Mouse (Mus musculus): ENCODE results near the gene Stox2. TPM values are rescaled to one million over a fixed set of nuclear protein-coding genes. Genes with fewer than 3 reads are reported as not detected.

The Stox2 gene
- polyA plus RNA-seq, 1 experiment from 2014 or later: 34.3 TPM

- Histone ChIP-seq H3K27me3 (ENCODE audit: control insufficient read depth, insufficient read depth, low read length) (no peaks in the 10 kb centered on the region), H3K27ac (ENCODE audit: low read depth, low read length) (peak overlapping the region; percentile 88), H3K4me2 (peak overlapping the region; percentile 58), H3K4me1 (ENCODE audit: control insufficient read depth, insufficient read depth, low read length) (peaks cover 45% of the 10 kb centered on the region), H3K36me3 (ENCODE audit: control insufficient read depth, insufficient read depth, low read length) (no peaks in the 10 kb centered on the region), H3K4me3 (ENCODE audit: low read depth, low read length) (peak overlapping the region; percentile 32; the same call in 1 of the 2 replicates), H3K9ac (ENCODE audit: low read length) (peak overlapping the region; percentile 67), H3K9me3 (ENCODE audit: control insufficient read depth, low read length) (no peaks in the 10 kb centered on the region)
- DNase-seq (ENCODE audit: low spot score, missing footprints) (peak; percentile 92), ATAC-seq (ENCODE audit: low FRiP score) (no peak)
- WGBS: 31% methylated on average over 4 of the region's 4 CpGs
Measured at GRCm38 (mm10) chr8:47240871-47241270, 205.3 kb downstream of the Stox2 start.

GRCm38 (mm10) chr8:47240266-47240665 is 205.9 kb downstream of the Stox2 start:
- peaks cover 45% of the 10 kb centered on the region for H3K4me1 ChIP-seq (ENCODE audit: control insufficient read depth, insufficient read depth, low read length)
- H3K27ac ChIP-seq (ENCODE audit: low read depth, low read length): peak overlapping the region; percentile 40

GRCm38 (mm10) chr8:47232081-47232480 is 214.1 kb downstream of the Stox2 start:
- H3K27me3 ChIP-seq (ENCODE audit: control insufficient read depth, insufficient read depth, low read length): no peaks in the 10 kb centered on the region
- H3K4me3 ChIP-seq (ENCODE audit: low read depth, low read length): no peak overlapping the region
- H3K9me3 ChIP-seq (ENCODE audit: control insufficient read depth, low read length): no peaks in the 10 kb centered on the region
- H3K36me3 ChIP-seq (ENCODE audit: control insufficient read depth, insufficient read depth, low read length): no peaks in the 10 kb centered on the region
- H3K9ac ChIP-seq (ENCODE audit: low read length): no peak overlapping the region
- H3K27ac ChIP-seq (ENCODE audit: low read depth, low read length): no peak overlapping the region
- ATAC-seq (ENCODE audit: low FRiP score): no peak
- WGBS: 68% methylated on average over 3 of the region's 3 CpGs
- peaks cover 9% of the 10 kb centered on the region for H3K4me1 ChIP-seq (ENCODE audit: control insufficient read depth, insufficient read depth, low read length)
- no peak overlapping the region for H3K4me2 ChIP-seq
- DNase-seq (ENCODE audit: low spot score, missing footprints): no peak

More at GRCm38 (mm10) chr8:47240266-47240665, 205.9 kb downstream of the Stox2 start:
- H3K9me3 ChIP-seq (ENCODE audit: control insufficient read depth, low read length): no peaks in the 10 kb centered on the region
- H3K36me3 ChIP-seq (ENCODE audit: control insufficient read depth, insufficient read depth, low read length): no peaks in the 10 kb centered on the region
- peak overlapping the region; percentile 58; the same call in 1 of the 2 replicates for H3K4me2 ChIP-seq
- WGBS: 17% methylated on average over 7 of the region's 7 CpGs
- no peak overlapping the region for H3K4me3 ChIP-seq (ENCODE audit: low read depth, low read length)
- no peaks in the 10 kb centered on the region for H3K27me3 ChIP-seq (ENCODE audit: control insufficient read depth, insufficient read depth, low read length)
- peak; percentile 90 for DNase-seq (ENCODE audit: low spot score, missing footprints)
- peak overlapping the region; percentile 7; the same call in 1 of the 2 replicates for H3K9ac ChIP-seq (ENCODE audit: low read length)
- peak; percentile 14; the same call in 1 of the 2 replicates for ATAC-seq (ENCODE audit: low FRiP score)

GRCm38 (mm10) chr8:47230057-47230456 is 216.1 kb downstream of the Stox2 start:
- no peak overlapping the region for H3K4me2 ChIP-seq
- 93% methylated on average over 5 of the region's 5 CpGs for WGBS
- H3K9me3 ChIP-seq (ENCODE audit: control insufficient read depth, low read length): no peaks in the 10 kb centered on the region
- no peak overlapping the region for H3K4me3 ChIP-seq (ENCODE audit: low read depth, low read length)
- ATAC-seq (ENCODE audit: low FRiP score): no peak
- no peaks in the 10 kb centered on the region for H3K27me3 ChIP-seq (ENCODE audit: control insufficient read depth, insufficient read depth, low read length)
- DNase-seq (ENCODE audit: low spot score, missing footprints): no peak
- no peak overlapping the region for H3K27ac ChIP-seq (ENCODE audit: low read depth, low read length)
- H3K4me1 ChIP-seq (ENCODE audit: control insufficient read depth, insufficient read depth, low read length): peaks cover 9% of the 10 kb centered on the region
- H3K36me3 ChIP-seq (ENCODE audit: control insufficient read depth, insufficient read depth, low read length): no peaks in the 10 kb centered on the region
- no peak overlapping the region for H3K9ac ChIP-seq (ENCODE audit: low read length)

GRCm38 (mm10) chr8:47221851-47222250 is 224.3 kb downstream of the Stox2 start:
- no peaks in the 10 kb centered on the region for H3K9me3 ChIP-seq (ENCODE audit: control insufficient read depth, low read length)
- no peaks in the 10 kb centered on the region for H3K36me3 ChIP-seq (ENCODE audit: control insufficient read depth, insufficient read depth, low read length)
- H3K9ac ChIP-seq (ENCODE audit: low read length): no peak overlapping the region
- H3K4me3 ChIP-seq (ENCODE audit: low read depth, low read length): no peak overlapping the region
- H3K27me3 ChIP-seq (ENCODE audit: control insufficient read depth, insufficient read depth, low read length): no peaks in the 10 kb centered on the region
- peaks cover 39% of the 10 kb centered on the region for H3K4me1 ChIP-seq (ENCODE audit: control insufficient read depth, insufficient read depth, low read length)
- DNase-seq (ENCODE audit: low spot score, missing footprints) (no peak), ATAC-seq (ENCODE audit: low FRiP score) (no peak)
- H3K4me2 ChIP-seq: no peak overlapping the region
- WGBS: 51% methylated on average over 5 of the region's 5 CpGs
- no peak overlapping the region for H3K27ac ChIP-seq (ENCODE audit: low read depth, low read length)

- Histone ChIP-seq H3K27me3 (ENCODE audit: control insufficient read depth, insufficient read depth, low read length) (no peaks in the 10 kb centered on the region), H3K4me1 (ENCODE audit: control insufficient read depth, insufficient read depth, low read length) (peaks cover 39% of the 10 kb centered on the region), H3K9me3 (ENCODE audit: control insufficient read depth, low read length) (no peaks in the 10 kb centered on the region), H3K4me2 (no peak overlapping the region), H3K36me3 (ENCODE audit: control insufficient read depth, insufficient read depth, low read length) (no peaks in the 10 kb centered on the region), H3K4me3 (ENCODE audit: low read depth, low read length) (no peak overlapping the region), H3K27ac (ENCODE audit: low read depth, low read length) (0 out of 2 replicates have a peak overlapping the region, but pooled peaks have one; percentile 9), H3K9ac (ENCODE audit: low read length) (no peak overlapping the region)
- WGBS: 66% methylated on average over 10 of the region's 10 CpGs
- no peak for ATAC-seq (ENCODE audit: low FRiP score)
- DNase-seq (ENCODE audit: low spot score, missing footprints): no peak
Measured at GRCm38 (mm10) chr8:47221191-47221590, 225.0 kb downstream of the Stox2 start.

GRCm38 (mm10) chr8:47220390-47220789 is 225.8 kb downstream of the Stox2 start:
- Histone ChIP-seq H3K4me1 (ENCODE audit: control insufficient read depth, insufficient read depth, low read length) (peaks cover 39% of the 10 kb centered on the region), H3K4me3 (ENCODE audit: low read depth, low read length) (no peak overlapping the region), H3K9me3 (ENCODE audit: control insufficient read depth, low read length) (no peaks in the 10 kb centered on the region), H3K4me2 (no peak overlapping the region), H3K36me3 (ENCODE audit: control insufficient read depth, insufficient read depth, low read length) (no peaks in the 10 kb centered on the region), H3K27me3 (ENCODE audit: control insufficient read depth, insufficient read depth, low read length) (no peaks in the 10 kb centered on the region), H3K27ac (ENCODE audit: low read depth, low read length) (no peak overlapping the region), H3K9ac (ENCODE audit: low read length) (no peak overlapping the region)
- ATAC-seq (ENCODE audit: low FRiP score) (0 out of 2 replicates have a peak, but pooled peaks have one; percentile 21), DNase-seq (ENCODE audit: low spot score, missing footprints) (no peak)
- 23% methylated on average over 5 of the region's 5 CpGs for WGBS

GRCm38 (mm10) chr8:47218536-47218935 is 227.6 kb downstream of the Stox2 start:
- peak overlapping the region; percentile 0; the same call in 1 of the 2 replicates for H3K9ac ChIP-seq (ENCODE audit: low read length)
- no peaks in the 10 kb centered on the region for H3K27me3 ChIP-seq (ENCODE audit: control insufficient read depth, insufficient read depth, low read length)
- no peak for DNase-seq (ENCODE audit: low spot score, missing footprints)
- WGBS: 18% methylated on average over 6 of the region's 6 CpGs
- no peak overlapping the region; the same call in 1 of the 2 replicates for H3K4me2 ChIP-seq
- peak; percentile 58 for ATAC-seq (ENCODE audit: low FRiP score)
- peaks cover 39% of the 10 kb centered on the region for H3K4me1 ChIP-seq (ENCODE audit: control insufficient read depth, insufficient read depth, low read length)
- no peak overlapping the region for H3K4me3 ChIP-seq (ENCODE audit: low read depth, low read length)
- H3K27ac ChIP-seq (ENCODE audit: low read depth, low read length): 0 out of 2 replicates have a peak overlapping the region, but pooled peaks have one; percentile 2
- no peaks in the 10 kb centered on the region for H3K36me3 ChIP-seq (ENCODE audit: control insufficient read depth, insufficient read depth, low read length)
- no peaks in the 10 kb centered on the region for H3K9me3 ChIP-seq (ENCODE audit: control insufficient read depth, low read length)

- peaks cover 39% of the 10 kb centered on the region for H3K4me1 ChIP-seq (ENCODE audit: control insufficient read depth, insufficient read depth, low read length)
- H3K9me3 ChIP-seq (ENCODE audit: control insufficient read depth, low read length): no peaks in the 10 kb centered on the region
- H3K27ac ChIP-seq (ENCODE audit: low read depth, low read length): 0 out of 2 replicates have a peak overlapping the region, but pooled peaks have one; percentile 2
- H3K4me3 ChIP-seq (ENCODE audit: low read depth, low read length): no peak overlapping the region
- DNase-seq (ENCODE audit: low spot score, missing footprints): peak; percentile 89
- no peaks in the 10 kb centered on the region for H3K36me3 ChIP-seq (ENCODE audit: control insufficient read depth, insufficient read depth, low read length)
- no peak overlapping the region; the same call in 1 of the 2 replicates for H3K9ac ChIP-seq (ENCODE audit: low read length)
- H3K27me3 ChIP-seq (ENCODE audit: control insufficient read depth, insufficient read depth, low read length): no peaks in the 10 kb centered on the region
- H3K4me2 ChIP-seq: no peak overlapping the region; the same call in 1 of the 2 replicates
- WGBS: 16% methylated on average over 8 of the region's 8 CpGs
- ATAC-seq (ENCODE audit: low FRiP score): peak; percentile 73
Measured at GRCm38 (mm10) chr8:47218021-47218420, 228.1 kb downstream of the Stox2 start.

Data from midbrain, embryonic 11.5 days (tissue).